Mouse (Mus musculus): Measurements from ENCODE around the gene Ppp1r12c. TPM values are rescaled to one million over a fixed set of nuclear protein-coding genes. Genes with fewer than 3 reads are reported as not detected.

Gene Ppp1r12c
- polyA plus RNA-seq, 1 experiment from 2014 or later, result 52.4 TPM

- H3K4me2 ChIP-seq (ENCODE audit: low read depth, low read length), result no peak overlapping the region
- H3K9ac ChIP-seq (replicated peaks; ENCODE audit: low read depth, low read length), result no peak overlapping the region
- H3K4me1 ChIP-seq (ENCODE audit: control insufficient read depth, insufficient read depth, low read length), result peaks cover 5% of the 10 kb centered on the region; the same call in 1 of the 2 replicates
- peaks cover 29% of the 10 kb centered on the region for H3K36me3 ChIP-seq (ENCODE audit: control insufficient read depth, insufficient read depth, low read length)
- 35% methylated on average over 6 of the region's 6 CpGs for WGBS
- H3K27me3 ChIP-seq (ENCODE audit: control insufficient read depth, insufficient read depth, low read length), result 0 out of 2 replicates have a peak, but pooled peaks cover 3% of the 10 kb centered on the region
- ATAC-seq (ENCODE audit: low read depth), result no peak
- no peaks in the 10 kb centered on the region for H3K9me3 ChIP-seq (ENCODE audit: control insufficient read depth, low read length)
- H3K27ac ChIP-seq (ENCODE audit: low read depth, low read length), result no peak overlapping the region
- H3K4me3 ChIP-seq (ENCODE audit: low read depth, low read length), result no peak overlapping the region
Observed at GRCm38 (mm10) chr7:4479674-4480073, 21.8 kb downstream of the Ppp1r12c start.

GRCm38 (mm10) chr7:4478796-4479291 is 22.6 kb downstream of the Ppp1r12c start:
- Histone ChIP-seq H3K27me3 (ENCODE audit: control insufficient read depth, insufficient read depth, low read length) (0 out of 2 replicates have a peak, but pooled peaks cover 4% of the 10 kb centered on the region), H3K9me3 (ENCODE audit: control insufficient read depth, low read length) (no peaks in the 10 kb centered on the region), H3K4me1 (ENCODE audit: control insufficient read depth, insufficient read depth, low read length) (peaks cover 5% of the 10 kb centered on the region; the same call in 1 of the 2 replicates), H3K4me2 (ENCODE audit: low read depth, low read length) (peak overlapping the region; percentile 56), H3K4me3 (ENCODE audit: low read depth, low read length) (peak overlapping the region; percentile 39), H3K9ac (replicated peaks; ENCODE audit: low read depth, low read length) (peak overlapping the region; percentile 34), H3K36me3 (ENCODE audit: control insufficient read depth, insufficient read depth, low read length) (peaks cover 21% of the 10 kb centered on the region), H3K27ac (ENCODE audit: low read depth, low read length) (peak overlapping the region; percentile 60; the same call in 1 of the 2 replicates)
- WGBS, result 2% methylated on average over 16 of the region's 16 CpGs
- ATAC-seq (ENCODE audit: low read depth), result peak; percentile 28

- Histone ChIP-seq H3K9ac (replicated peaks; ENCODE audit: low read depth, low read length) (peak overlapping the region; percentile 34), H3K36me3 (ENCODE audit: control insufficient read depth, insufficient read depth, low read length) (peaks cover 17% of the 10 kb centered on the region), H3K9me3 (ENCODE audit: control insufficient read depth, low read length) (no peaks in the 10 kb centered on the region), H3K27ac (ENCODE audit: low read depth, low read length) (peak overlapping the region; percentile 60; the same call in 1 of the 2 replicates), H3K4me1 (ENCODE audit: control insufficient read depth, insufficient read depth, low read length) (peaks cover 5% of the 10 kb centered on the region; the same call in 1 of the 2 replicates), H3K4me3 (ENCODE audit: low read depth, low read length) (peak overlapping the region; percentile 39), H3K27me3 (ENCODE audit: control insufficient read depth, insufficient read depth, low read length) (peaks cover 7% of the 10 kb centered on the region), H3K4me2 (ENCODE audit: low read depth, low read length) (peak overlapping the region; percentile 56)
- peak; percentile 96 for ATAC-seq (ENCODE audit: low read depth)
- 0% methylated on average over 38 of the region's 39 CpGs for WGBS
Observed at GRCm38 (mm10) chr7:4478021-4478795, 23.3 kb downstream of the Ppp1r12c start.

GRCm38 (mm10) chr7:4473940-4474339 is 27.5 kb downstream of the Ppp1r12c start:
- no peaks in the 10 kb centered on the region for H3K36me3 ChIP-seq (ENCODE audit: control insufficient read depth, insufficient read depth, low read length)
- peaks cover 8% of the 10 kb centered on the region for H3K4me1 ChIP-seq (ENCODE audit: control insufficient read depth, insufficient read depth, low read length)
- peaks cover 18% of the 10 kb centered on the region for H3K27me3 ChIP-seq (ENCODE audit: control insufficient read depth, insufficient read depth, low read length)
- no peak overlapping the region for H3K27ac ChIP-seq (ENCODE audit: low read depth, low read length)
- no peak overlapping the region for H3K4me2 ChIP-seq (ENCODE audit: low read depth, low read length)
- no peak overlapping the region for H3K4me3 ChIP-seq (ENCODE audit: low read depth, low read length)
- H3K9ac ChIP-seq (replicated peaks; ENCODE audit: low read depth, low read length), result no peak overlapping the region
- no peaks in the 10 kb centered on the region for H3K9me3 ChIP-seq (ENCODE audit: control insufficient read depth, low read length)
- 11% methylated on average over 18 of the region's 19 CpGs for WGBS
- ATAC-seq (ENCODE audit: low read depth), result no peak

- peak overlapping the region; percentile 39 for H3K4me3 ChIP-seq (ENCODE audit: low read depth, low read length)
- H3K4me1 ChIP-seq (ENCODE audit: control insufficient read depth, insufficient read depth, low read length), result peaks cover 6% of the 10 kb centered on the region; the same call in 1 of the 2 replicates
- H3K36me3 ChIP-seq (ENCODE audit: control insufficient read depth, insufficient read depth, low read length), result no peaks in the 10 kb centered on the region
- peak overlapping the region; percentile 46 for H3K9ac ChIP-seq (replicated peaks; ENCODE audit: low read depth, low read length)
- H3K27ac ChIP-seq (ENCODE audit: low read depth, low read length), result no peak overlapping the region
- H3K9me3 ChIP-seq (ENCODE audit: control insufficient read depth, low read length), result no peaks in the 10 kb centered on the region
- peak; percentile 88 for ATAC-seq (ENCODE audit: low read depth)
- 1% methylated on average over 24 of the region's 24 CpGs for WGBS
- peaks cover 16% of the 10 kb centered on the region for H3K27me3 ChIP-seq (ENCODE audit: control insufficient read depth, insufficient read depth, low read length)
- peak overlapping the region; percentile 79 for H3K4me2 ChIP-seq (ENCODE audit: low read depth, low read length)
Observed at GRCm38 (mm10) chr7:4471179-4471555, 30.3 kb downstream of the Ppp1r12c start.

GRCm38 (mm10) chr7:4470275-4471178 is 31.0 kb downstream of the Ppp1r12c start:
- peak overlapping the region; percentile 46 for H3K9ac ChIP-seq (replicated peaks; ENCODE audit: low read depth, low read length)
- peak; percentile 61 for ATAC-seq (ENCODE audit: low read depth)
- no peaks in the 10 kb centered on the region for H3K36me3 ChIP-seq (ENCODE audit: control insufficient read depth, insufficient read depth, low read length)
- peaks cover 15% of the 10 kb centered on the region for H3K27me3 ChIP-seq (ENCODE audit: control insufficient read depth, insufficient read depth, low read length)
- H3K27ac ChIP-seq (ENCODE audit: low read depth, low read length), result no peak overlapping the region
- peaks cover 6% of the 10 kb centered on the region; the same call in 1 of the 2 replicates for H3K4me1 ChIP-seq (ENCODE audit: control insufficient read depth, insufficient read depth, low read length)
- peak overlapping the region; percentile 39 for H3K4me3 ChIP-seq (ENCODE audit: low read depth, low read length)
- H3K9me3 ChIP-seq (ENCODE audit: control insufficient read depth, low read length), result no peaks in the 10 kb centered on the region
- H3K4me2 ChIP-seq (ENCODE audit: low read depth, low read length), result peak overlapping the region; percentile 79
- WGBS, result 3% methylated on average over 35 of the region's 35 CpGs

GRCm38 (mm10) chr7:4467801-4468200 is 33.7 kb downstream of the Ppp1r12c start:
- H3K9ac ChIP-seq (replicated peaks; ENCODE audit: low read depth, low read length), result no peak overlapping the region
- H3K4me1 ChIP-seq (ENCODE audit: control insufficient read depth, insufficient read depth, low read length), result peaks cover 6% of the 10 kb centered on the region; the same call in 1 of the 2 replicates
- no peak for ATAC-seq (ENCODE audit: low read depth)
- no peak overlapping the region for H3K4me2 ChIP-seq (ENCODE audit: low read depth, low read length)
- no peaks in the 10 kb centered on the region for H3K9me3 ChIP-seq (ENCODE audit: control insufficient read depth, low read length)
- no peak overlapping the region for H3K27ac ChIP-seq (ENCODE audit: low read depth, low read length)
- H3K36me3 ChIP-seq (ENCODE audit: control insufficient read depth, insufficient read depth, low read length), result no peaks in the 10 kb centered on the region
- H3K4me3 ChIP-seq (ENCODE audit: low read depth, low read length), result no peak overlapping the region
- peaks cover 9% of the 10 kb centered on the region; the same call in 1 of the 2 replicates for H3K27me3 ChIP-seq (ENCODE audit: control insufficient read depth, insufficient read depth, low read length)
- 71% methylated on average over 3 of the region's 3 CpGs for WGBS

GRCm38 (mm10) chr7:4464194-4464824 is 37.2 kb downstream of the Ppp1r12c start:
- no peak for ATAC-seq (ENCODE audit: low read depth)
- Histone ChIP-seq H3K4me3 (ENCODE audit: low read depth, low read length) (no peak overlapping the region), H3K4me2 (ENCODE audit: low read depth, low read length) (no peak overlapping the region), H3K27me3 (ENCODE audit: control insufficient read depth, insufficient read depth, low read length) (no peaks in the 10 kb centered on the region), H3K9ac (replicated peaks; ENCODE audit: low read depth, low read length) (no peak overlapping the region), H3K9me3 (ENCODE audit: control insufficient read depth, low read length) (no peaks in the 10 kb centered on the region), H3K36me3 (ENCODE audit: control insufficient read depth, insufficient read depth, low read length) (no peaks in the 10 kb centered on the region), H3K27ac (ENCODE audit: low read depth, low read length) (no peak overlapping the region), H3K4me1 (ENCODE audit: control insufficient read depth, insufficient read depth, low read length) (no peaks in the 10 kb centered on the region)
- WGBS, result 17% methylated on average over 11 of the region's 12 CpGs
